Mouse (Mus musculus): ENCODE data around the gene Phactr1. TPM values are rescaled to one million over a fixed set of nuclear protein-coding genes. Genes with fewer than 3 reads are reported as not detected.

Phactr1 gene
- total and polyA plus RNA-seq, 2 experiments = 0.16 to 0.28 TPM

DNA sequence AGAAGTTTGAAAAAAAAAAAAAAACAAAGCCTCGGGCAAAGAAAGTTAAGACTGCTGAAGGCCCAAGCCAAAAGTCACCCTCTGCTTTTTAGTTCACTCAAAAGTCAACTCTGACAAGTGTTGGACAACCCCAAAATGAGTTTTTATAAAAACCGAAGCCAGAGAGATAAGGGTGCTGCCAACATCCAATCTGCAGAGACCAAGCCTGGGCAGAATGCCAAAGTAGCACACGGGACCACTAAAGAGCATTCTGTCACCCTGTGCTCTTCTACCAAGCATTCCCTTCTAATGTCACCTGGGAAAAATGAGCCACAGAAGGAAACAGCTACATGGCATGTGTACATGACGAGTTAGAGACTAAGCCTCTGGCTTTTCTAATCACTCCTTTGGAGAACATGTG is 454.0 kb downstream of the Phactr1 start:
- no peaks in the 10 kb centered on the region for H3K79me2 ChIP-seq (ENCODE audit: control insufficient read depth, insufficient read depth, low read length)
- no peaks in the 10 kb centered on the region for H3K27me3 ChIP-seq (ENCODE audit: control insufficient read depth, insufficient read depth, low read length)
- TF ChIP-seq POLR2A (IDR thresholded peaks at IDR 0.05; ENCODE audit: extremely low read depth, insufficient read depth, low read length) = no peak
- no peak for TF ChIP-seq CTCF (IDR thresholded peaks at IDR 0.05; ENCODE audit: low read depth, low read length)
- no peaks in the 10 kb centered on the region for H3K4me1 ChIP-seq (ENCODE audit: control insufficient read depth, insufficient read depth, low read length)
- H3K4me3 ChIP-seq (ENCODE audit: insufficient read depth, low read depth, low read length) = no peak overlapping the region
- no peak overlapping the region for H3K27ac ChIP-seq (replicated peaks; ENCODE audit: insufficient read depth, low read depth, low read length)
- DNase-seq (ENCODE audit: extremely low read depth, low read depth, low spot score) = no peak
- H3K9ac ChIP-seq (ENCODE audit: low read depth, low read length) = no peak overlapping the region
- H3K36me3 ChIP-seq (ENCODE audit: control insufficient read depth, insufficient read depth, low read length) = no peaks in the 10 kb centered on the region
- 52% methylated on average over 4 of the region's 4 CpGs for WGBS

DNA sequence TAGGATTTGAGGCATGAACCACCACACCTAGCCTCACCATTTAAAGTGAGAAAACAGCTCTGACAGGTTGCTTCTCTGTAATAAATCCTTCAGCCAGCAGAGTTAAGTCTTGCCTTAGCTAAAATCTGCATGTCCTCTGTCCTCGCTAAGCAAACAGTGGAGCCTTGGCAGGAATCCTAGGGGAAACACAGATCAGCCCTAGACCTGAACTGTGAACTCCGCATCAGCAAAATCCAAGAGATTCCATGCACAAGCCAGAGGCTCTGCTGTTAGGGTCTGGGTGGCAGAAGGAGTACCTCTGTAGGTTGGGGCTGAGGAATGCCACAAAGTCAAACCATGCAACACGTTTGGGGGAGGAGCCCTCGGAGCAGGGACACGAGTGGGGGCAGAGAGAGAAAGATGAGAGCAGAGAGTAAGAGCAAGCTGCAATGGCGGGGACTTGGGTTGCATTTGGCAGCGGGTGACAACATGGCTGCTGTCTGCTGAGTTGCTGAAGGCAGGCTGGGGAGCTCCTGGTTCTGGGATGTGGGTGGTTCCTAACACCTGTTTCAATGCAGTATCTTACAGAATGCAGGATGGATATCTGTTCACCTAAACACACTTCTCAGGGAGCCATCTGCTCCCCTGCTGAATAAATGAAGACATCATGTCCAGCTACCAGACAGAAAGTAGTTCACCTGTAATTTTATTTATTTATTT is 464.4 kb downstream of the Phactr1 start:
- Histone ChIP-seq H3K9ac (ENCODE audit: low read depth, low read length) (no peak overlapping the region), H3K4me3 (ENCODE audit: insufficient read depth, low read depth, low read length) (no peak overlapping the region), H3K36me3 (ENCODE audit: control insufficient read depth, insufficient read depth, low read length) (no peaks in the 10 kb centered on the region), H3K27me3 (ENCODE audit: control insufficient read depth, insufficient read depth, low read length) (no peaks in the 10 kb centered on the region), H3K27ac (replicated peaks; ENCODE audit: insufficient read depth, low read depth, low read length) (no peak overlapping the region), H3K4me1 (ENCODE audit: control insufficient read depth, insufficient read depth, low read length) (peaks cover 5% of the 10 kb centered on the region), H3K79me2 (ENCODE audit: control insufficient read depth, insufficient read depth, low read length) (no peaks in the 10 kb centered on the region)
- 51% methylated on average over 7 of the region's 7 CpGs for WGBS
- DNase-seq (ENCODE audit: extremely low read depth, low read depth, low spot score) = peak; percentile 82
- TF ChIP-seq POLR2A (IDR thresholded peaks at IDR 0.05; ENCODE audit: extremely low read depth, insufficient read depth, low read length) (no peak), CTCF (IDR thresholded peaks at IDR 0.05; ENCODE audit: low read depth, low read length) (no peak)

DNA sequence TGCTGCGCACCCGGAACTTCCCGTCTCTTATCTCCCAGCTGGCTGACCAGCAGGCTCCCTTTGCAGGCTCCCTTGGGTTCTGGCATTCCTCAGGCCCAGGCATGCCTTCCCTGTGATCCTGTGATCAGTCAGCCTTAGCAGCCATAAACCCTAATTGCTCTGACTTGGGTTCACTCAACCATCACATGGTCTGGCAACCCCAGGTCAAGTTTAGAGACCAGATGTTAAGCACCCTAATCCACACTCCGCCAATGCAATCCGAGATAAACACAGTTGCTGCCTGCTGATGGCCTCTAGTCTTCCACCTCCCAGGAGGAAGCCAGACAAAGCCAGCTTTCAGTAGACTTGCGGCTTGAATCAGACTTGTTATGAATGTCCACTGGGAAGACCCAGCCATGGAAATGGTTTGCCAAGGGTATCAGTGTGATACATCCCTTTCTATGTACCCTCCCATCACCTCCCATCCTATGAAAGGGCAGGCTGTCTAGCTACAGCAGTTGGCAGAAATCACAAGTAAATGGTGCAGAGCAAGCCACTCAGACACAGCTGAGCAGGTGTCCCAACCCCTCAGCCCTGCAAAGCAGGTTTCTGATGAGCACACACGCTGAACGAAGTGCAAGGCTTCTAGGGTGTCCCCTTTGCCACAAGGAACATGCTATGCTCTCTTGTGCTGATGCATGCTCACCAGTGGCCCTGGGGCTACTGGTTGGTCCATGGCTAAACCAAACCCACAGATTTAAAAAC is 466.3 kb downstream of the Phactr1 start:
- no peaks in the 10 kb centered on the region for H3K27me3 ChIP-seq (ENCODE audit: control insufficient read depth, insufficient read depth, low read length)
- 90% methylated on average over 8 of the region's 8 CpGs for WGBS
- no peak overlapping the region for H3K4me3 ChIP-seq (ENCODE audit: insufficient read depth, low read depth, low read length)
- no peak overlapping the region for H3K27ac ChIP-seq (replicated peaks; ENCODE audit: insufficient read depth, low read depth, low read length)
- TF ChIP-seq CTCF (IDR thresholded peaks at IDR 0.05; ENCODE audit: low read depth, low read length) = no peak
- TF ChIP-seq POLR2A (IDR thresholded peaks at IDR 0.05; ENCODE audit: extremely low read depth, insufficient read depth, low read length) = no peak
- DNase-seq (ENCODE audit: extremely low read depth, low read depth, low spot score) = peak; percentile 17
- no peaks in the 10 kb centered on the region for H3K36me3 ChIP-seq (ENCODE audit: control insufficient read depth, insufficient read depth, low read length)
- no peaks in the 10 kb centered on the region for H3K79me2 ChIP-seq (ENCODE audit: control insufficient read depth, insufficient read depth, low read length)
- no peak overlapping the region for H3K9ac ChIP-seq (ENCODE audit: low read depth, low read length)
- peaks cover 5% of the 10 kb centered on the region for H3K4me1 ChIP-seq (ENCODE audit: control insufficient read depth, insufficient read depth, low read length)

DNA sequence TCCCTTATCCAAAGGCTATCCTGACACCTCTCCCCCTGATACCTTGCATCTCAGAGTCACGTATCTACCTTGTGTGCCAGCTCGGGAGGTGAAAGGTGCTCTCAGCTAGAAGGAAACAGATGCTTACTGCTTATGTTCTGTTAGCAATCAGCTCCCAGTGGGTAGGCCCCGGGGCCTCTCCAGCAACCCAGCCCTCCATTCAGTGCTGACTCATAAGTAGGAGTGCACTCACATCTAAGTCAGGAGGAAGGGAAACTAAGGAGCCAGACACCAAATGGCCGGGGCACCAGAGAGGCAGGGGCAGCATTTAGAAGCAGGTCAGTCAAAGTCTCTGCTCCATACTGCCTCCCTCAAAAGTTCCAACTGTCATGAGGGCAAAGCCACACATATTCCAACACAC is 468.3 kb downstream of the Phactr1 start:
- Histone ChIP-seq H3K27ac (replicated peaks; ENCODE audit: insufficient read depth, low read depth, low read length) (no peak overlapping the region), H3K27me3 (ENCODE audit: control insufficient read depth, insufficient read depth, low read length) (no peaks in the 10 kb centered on the region), H3K9ac (ENCODE audit: low read depth, low read length) (no peak overlapping the region), H3K4me1 (ENCODE audit: control insufficient read depth, insufficient read depth, low read length) (peaks cover 5% of the 10 kb centered on the region), H3K4me3 (ENCODE audit: insufficient read depth, low read depth, low read length) (no peak overlapping the region), H3K79me2 (ENCODE audit: control insufficient read depth, insufficient read depth, low read length) (no peaks in the 10 kb centered on the region), H3K36me3 (ENCODE audit: control insufficient read depth, insufficient read depth, low read length) (peaks cover 3% of the 10 kb centered on the region; the same call in 1 of the 2 replicates)
- 88% methylated on average over 4 of the region's 4 CpGs for WGBS
- TF ChIP-seq POLR2A (IDR thresholded peaks at IDR 0.05; ENCODE audit: extremely low read depth, insufficient read depth, low read length) (no peak), CTCF (IDR thresholded peaks at IDR 0.05; ENCODE audit: low read depth, low read length) (no peak)
- no peak for DNase-seq (ENCODE audit: extremely low read depth, low read depth, low spot score)

DNA sequence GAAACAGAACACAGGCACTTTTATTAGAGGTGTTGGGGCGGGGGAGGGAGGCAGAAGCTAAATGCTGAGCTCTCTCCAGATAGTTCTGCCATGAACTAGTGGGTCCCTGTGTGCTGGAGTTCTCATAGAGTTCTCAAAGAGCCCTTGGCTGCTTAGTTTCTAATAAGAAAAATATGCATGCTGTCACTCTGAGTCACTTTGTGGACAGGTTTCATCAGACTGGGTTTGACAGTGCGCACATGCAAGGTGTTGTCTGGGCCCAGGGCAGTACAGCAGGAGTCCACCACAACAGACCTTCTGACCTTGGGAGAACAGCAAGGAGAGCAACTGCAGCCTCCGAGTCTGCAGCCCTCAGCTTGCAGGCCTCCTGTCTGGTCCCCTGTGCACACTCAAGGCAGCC is 469.2 kb downstream of the Phactr1 start:
- DNase-seq (ENCODE audit: extremely low read depth, low read depth, low spot score) = no peak
- Histone ChIP-seq H3K36me3 (ENCODE audit: control insufficient read depth, insufficient read depth, low read length) (peaks cover 3% of the 10 kb centered on the region; the same call in 1 of the 2 replicates), H3K4me3 (ENCODE audit: insufficient read depth, low read depth, low read length) (no peak overlapping the region), H3K27ac (replicated peaks; ENCODE audit: insufficient read depth, low read depth, low read length) (no peak overlapping the region), H3K27me3 (ENCODE audit: control insufficient read depth, insufficient read depth, low read length) (no peaks in the 10 kb centered on the region), H3K79me2 (ENCODE audit: control insufficient read depth, insufficient read depth, low read length) (no peaks in the 10 kb centered on the region), H3K4me1 (ENCODE audit: control insufficient read depth, insufficient read depth, low read length) (peaks cover 3% of the 10 kb centered on the region), H3K9ac (ENCODE audit: low read depth, low read length) (no peak overlapping the region)
- no peak for TF ChIP-seq POLR2A (IDR thresholded peaks at IDR 0.05; ENCODE audit: extremely low read depth, insufficient read depth, low read length)
- 90% methylated on average over 3 of the region's 3 CpGs for WGBS
